Mouse (Mus musculus) hindbrain, embryonic 16.5 days (tissue): ENCODE data around the gene Lif. TPM values are rescaled to one million over a fixed set of nuclear protein-coding genes. Genes with fewer than 3 reads are reported as not detected.
A peak's percentile ranks its signal among the peaks of the same experiment; 100 is the strongest.

Experiments used
- ATAC-seq: fragments of 200-750 bp; cut with Nextera tagmentation; 2 replicates; pipeline ENCODE4 v1.8.0; 2017; ENCODE audit warnings: moderate TSS enrichment, moderate library complexity
- H3K27ac ChIP-seq: fragments of 300-500 bp; sonication (generic); 2 replicates; pipeline ENCODE4 v1.5.1; 2014; ENCODE audit warnings: low read depth, mild to moderate bottlenecking, control low read depth, low read length, moderate library complexity
- H3K27me3 ChIP-seq: fragments of 300-500 bp; sonication (generic); replicated peaks from 2 replicates; pipeline ENCODE4 v1.6.1; 2014; ENCODE audit warnings: low read length; ENCODE audit not compliant: control insufficient read depth, insufficient read depth
- H3K36me3 ChIP-seq: fragments of 300-500 bp; sonication (generic); 2 replicates; pipeline ENCODE4 v1.6.1; 2014; ENCODE audit warnings: mild to moderate bottlenecking, low read length, moderate library complexity, mixed read lengths; ENCODE audit not compliant: control insufficient read depth, insufficient read depth
- H3K4me1 ChIP-seq: fragments of 300-500 bp; sonication (generic); 2 replicates; pipeline ENCODE4 v1.6.1; 2014; ENCODE audit warnings: low read depth, low read length; ENCODE audit not compliant: control insufficient read depth, insufficient read depth
- H3K4me2 ChIP-seq: fragments of 300-500 bp; sonication (generic); 2 replicates; pipeline ENCODE4 v1.6.1; 2014; ENCODE audit warnings: mild to moderate bottlenecking, low read length, control low read depth, moderate library complexity
- H3K4me3 ChIP-seq: fragments of 300-500 bp; sonication (generic); 2 replicates; pipeline ENCODE4 v1.5.1; 2014; ENCODE audit warnings: mild to moderate bottlenecking, low read length, control low read depth, moderate library complexity
- H3K9ac ChIP-seq: fragments of 300-500 bp; sonication (generic); 2 replicates; pipeline ENCODE4 v1.6.1; 2014; ENCODE audit warnings: low read depth, mild to moderate bottlenecking, control low read depth, low read length, moderate library complexity
- H3K9me3 ChIP-seq: fragments of 300-500 bp; sonication (generic); 2 replicates; pipeline ENCODE4 v1.6.1; 2014; ENCODE audit warnings: mild to moderate bottlenecking, low read length, moderate library complexity; ENCODE audit not compliant: control insufficient read depth
- WGBS: fragments of 180-500 bp; shearing (Covaris S2); extraction: QIAGEN DNeasy Blood & Tissue Kit; methylation state at CpG from one replicate; pipeline ENCODE4 v1.1.7; 2014; 5-methylcytosine and 5-hydroxymethylcytosine counted together
- polyA plus RNA-seq: library from polyadenylated mRNA; unstranded; fragments of >200 nt; fragmentation: Nextera tagmentation; extraction: Ambion mirVana; gene quantifications from 2 replicates; pipeline ENCODE4 v1.2.1, GENCODE M21; 2015

Gene Lif
- polyA plus RNA-seq, 1 experiment from 2014 or later, result 0.05 TPM

DNA sequence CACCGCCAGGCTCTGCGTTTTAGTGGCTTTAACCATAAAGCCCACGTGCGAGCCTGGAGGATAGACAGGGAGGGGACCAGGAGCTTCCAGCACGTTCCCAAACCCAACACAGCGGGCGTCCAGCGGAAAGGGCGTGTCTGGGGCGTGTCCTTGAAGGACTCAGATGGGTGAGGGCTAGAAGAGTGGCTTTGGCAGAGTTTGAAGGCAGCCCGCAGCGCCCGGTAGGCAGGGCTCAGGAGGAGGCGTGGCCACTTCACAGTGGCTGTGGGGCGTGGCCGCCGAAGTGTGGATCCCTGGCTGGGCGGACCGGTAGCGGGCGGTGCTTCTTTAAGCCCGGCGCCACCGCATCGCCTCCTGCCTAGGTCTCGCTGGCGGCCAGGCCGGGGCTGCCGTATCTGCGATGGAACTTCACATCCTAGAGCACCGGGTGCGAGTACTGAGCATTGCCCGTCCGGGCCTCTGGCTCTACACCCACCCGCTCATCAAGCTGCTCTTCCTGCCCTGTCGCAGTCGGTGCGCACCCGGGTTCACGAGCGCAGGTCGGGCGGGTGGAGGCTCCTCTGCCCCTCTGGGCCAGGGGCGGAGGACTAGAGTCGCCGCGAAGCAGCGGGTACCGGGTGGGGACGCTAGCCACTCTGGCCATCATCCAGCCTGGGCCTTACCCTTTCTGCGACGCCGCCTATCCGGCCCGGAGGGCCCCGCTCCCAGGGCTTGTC is 39.3 kb upstream of the Lif start, which contains the start of gene Castor1:
Gene Castor1 (plus strand): TSS at position 312 of the 716 bp plus-strand sequence.
- H3K4me3 ChIP-seq, result peak within 1 kb of the TSS; percentile 42
- H3K36me3 ChIP-seq, result peaks cover 14% of the 10 kb centered on the region
- peaks cover 6% of the 10 kb centered on the region; the same call in 1 of the 2 replicates for H3K4me1 ChIP-seq
- peaks cover 11% of the 10 kb centered on the region for H3K27me3 ChIP-seq
- 1% methylated on average over 56 of the region's 56 CpGs for WGBS
- ATAC-seq, result peak; percentile 72
- H3K27ac ChIP-seq, result 0 out of 2 replicates have a peak within 1 kb of the TSS, but pooled peaks have one; percentile 2
- peaks cover 5% of the 10 kb centered on the region; the same call in 1 of the 2 replicates for H3K9me3 ChIP-seq
- peak within 1 kb of the TSS; percentile 68 for H3K4me2 ChIP-seq
- peak within 1 kb of the TSS; percentile 58 for H3K9ac ChIP-seq

DNA sequence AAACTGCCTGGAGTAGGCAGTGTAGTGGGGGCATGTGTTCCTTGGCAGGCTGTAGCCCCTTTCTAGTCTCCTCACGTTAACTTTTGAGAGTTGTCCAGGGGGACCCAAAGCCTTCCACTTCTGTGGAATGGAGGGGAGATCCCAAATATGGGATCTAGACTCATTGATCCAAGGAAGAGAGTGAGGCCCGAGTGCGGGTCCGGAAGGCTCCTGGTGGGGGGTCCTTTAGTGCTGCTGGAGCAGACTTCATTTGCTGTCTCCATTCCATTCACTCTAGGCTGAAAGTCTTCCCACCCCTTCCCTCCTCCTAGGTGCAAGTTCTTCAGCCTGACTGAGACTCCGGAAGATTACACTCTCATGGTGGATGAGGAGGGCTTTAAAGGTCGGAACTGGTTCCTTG is 38.7 kb upstream of the Lif start:
- H3K4me2 ChIP-seq, result peak overlapping the region; percentile 68
- H3K4me1 ChIP-seq, result peaks cover 6% of the 10 kb centered on the region; the same call in 1 of the 2 replicates
- 6% methylated on average over 6 of the region's 6 CpGs for WGBS
- peak overlapping the region; percentile 58 for H3K9ac ChIP-seq
- H3K27me3 ChIP-seq, result peaks cover 11% of the 10 kb centered on the region
- peaks cover 11% of the 10 kb centered on the region for H3K36me3 ChIP-seq
- H3K9me3 ChIP-seq, result peaks cover 5% of the 10 kb centered on the region; the same call in 1 of the 2 replicates
- no peak overlapping the region for H3K27ac ChIP-seq
- peak overlapping the region; percentile 42 for H3K4me3 ChIP-seq
- ATAC-seq, result 0 out of 2 replicates have a peak, but pooled peaks have one; percentile 1

- H3K9ac ChIP-seq, result no peak overlapping the region
- H3K4me2 ChIP-seq, result no peak overlapping the region
- peaks cover 5% of the 10 kb centered on the region; the same call in 1 of the 2 replicates for H3K9me3 ChIP-seq
- peaks cover 6% of the 10 kb centered on the region; the same call in 1 of the 2 replicates for H3K4me1 ChIP-seq
- no peak overlapping the region for H3K4me3 ChIP-seq
- H3K27ac ChIP-seq, result peak overlapping the region; percentile 1; the same call in 1 of the 2 replicates
- ATAC-seq, result peak; percentile 52; the same call in 1 of the 2 replicates
- peaks cover 4% of the 10 kb centered on the region for H3K36me3 ChIP-seq
- 9% methylated on average over 2 of the region's 2 CpGs for WGBS
- peaks cover 11% of the 10 kb centered on the region for H3K27me3 ChIP-seq
These were observed 38.0 kb upstream of the Lif start for GRCm38 (mm10) chr11:4219317-4219751.

- peaks cover 6% of the 10 kb centered on the region; the same call in 1 of the 2 replicates for H3K4me1 ChIP-seq
- no peak for ATAC-seq
- H3K4me3 ChIP-seq, result no peak overlapping the region
- H3K9ac ChIP-seq, result no peak overlapping the region
- peaks cover 11% of the 10 kb centered on the region for H3K27me3 ChIP-seq
- H3K4me2 ChIP-seq, result no peak overlapping the region
- peaks cover 3% of the 10 kb centered on the region for H3K36me3 ChIP-seq
- peaks cover 5% of the 10 kb centered on the region; the same call in 1 of the 2 replicates for H3K9me3 ChIP-seq
- WGBS, result 62% methylated on average over 9 of the region's 9 CpGs
- no peak overlapping the region for H3K27ac ChIP-seq
These were observed 37.4 kb upstream of the Lif start for GRCm38 (mm10) chr11:4219908-4220307.

GRCm38 (mm10) chr11:4220443-4221400 is 36.6 kb upstream of the Lif start:
- H3K9ac ChIP-seq, result no peak overlapping the region
- WGBS, result 48% methylated on average over 28 of the region's 28 CpGs
- H3K27ac ChIP-seq, result no peak overlapping the region
- H3K36me3 ChIP-seq, result no peaks in the 10 kb centered on the region
- H3K4me2 ChIP-seq, result no peak overlapping the region
- H3K9me3 ChIP-seq, result peaks cover 5% of the 10 kb centered on the region; the same call in 1 of the 2 replicates
- H3K4me1 ChIP-seq, result peaks cover 6% of the 10 kb centered on the region; the same call in 1 of the 2 replicates
- ATAC-seq, result no peak
- no peak overlapping the region for H3K4me3 ChIP-seq
- peaks cover 11% of the 10 kb centered on the region for H3K27me3 ChIP-seq

DNA sequence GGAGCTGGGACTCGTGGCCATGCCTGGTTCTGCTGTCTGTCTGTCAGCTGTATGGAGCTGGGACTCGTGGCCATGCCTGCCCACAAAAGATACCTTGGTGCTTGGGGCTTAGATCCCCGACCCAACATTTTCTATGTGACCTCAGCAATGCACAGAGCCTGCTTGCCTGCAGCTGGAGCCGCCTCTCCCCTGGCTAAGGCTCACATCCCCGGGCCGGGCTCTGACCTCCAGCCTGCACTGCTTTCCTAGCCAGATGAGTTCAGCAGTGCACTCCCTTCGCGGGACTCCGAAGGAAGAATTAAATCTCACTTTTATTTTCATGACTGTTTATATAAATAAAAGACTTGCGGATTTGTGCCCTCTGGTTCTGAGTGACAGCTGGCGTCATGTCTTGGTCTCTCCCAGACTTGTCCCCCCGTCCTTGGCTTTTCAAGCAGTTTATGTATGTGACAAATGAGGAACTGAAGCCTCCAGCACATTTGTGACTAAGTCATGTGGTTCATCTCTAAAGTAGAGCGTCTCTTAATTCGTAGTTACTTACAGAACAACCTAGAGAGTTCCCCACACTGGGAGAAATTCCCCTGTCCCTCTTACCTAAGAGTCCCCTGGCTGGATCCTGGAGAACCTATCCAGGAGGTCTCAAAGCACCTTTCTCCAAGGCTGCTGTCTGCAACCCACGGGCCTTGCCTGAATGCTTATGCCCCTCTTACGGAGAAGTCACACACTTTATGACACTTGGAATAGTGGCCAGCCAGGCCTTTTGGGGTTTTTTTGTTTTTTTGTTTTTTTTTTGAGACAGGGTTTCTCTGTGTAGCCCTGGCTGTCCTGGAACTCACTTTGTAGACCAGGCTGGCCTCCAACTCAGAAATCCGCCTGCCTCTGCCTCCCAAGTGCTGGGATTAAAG is 35.1 kb upstream of the Lif start:
- Histone ChIP-seq H3K36me3 (no peaks in the 10 kb centered on the region), H3K9ac (no peak overlapping the region), H3K27me3 (peaks cover 10% of the 10 kb centered on the region), H3K4me1 (peaks cover 6% of the 10 kb centered on the region; the same call in 1 of the 2 replicates), H3K4me2 (no peak overlapping the region), H3K4me3 (no peak overlapping the region), H3K27ac (no peak overlapping the region), H3K9me3 (peaks cover 5% of the 10 kb centered on the region; the same call in 1 of the 2 replicates)
- ATAC-seq, result no peak
- 79% methylated on average over 17 of the region's 17 CpGs for WGBS

DNA sequence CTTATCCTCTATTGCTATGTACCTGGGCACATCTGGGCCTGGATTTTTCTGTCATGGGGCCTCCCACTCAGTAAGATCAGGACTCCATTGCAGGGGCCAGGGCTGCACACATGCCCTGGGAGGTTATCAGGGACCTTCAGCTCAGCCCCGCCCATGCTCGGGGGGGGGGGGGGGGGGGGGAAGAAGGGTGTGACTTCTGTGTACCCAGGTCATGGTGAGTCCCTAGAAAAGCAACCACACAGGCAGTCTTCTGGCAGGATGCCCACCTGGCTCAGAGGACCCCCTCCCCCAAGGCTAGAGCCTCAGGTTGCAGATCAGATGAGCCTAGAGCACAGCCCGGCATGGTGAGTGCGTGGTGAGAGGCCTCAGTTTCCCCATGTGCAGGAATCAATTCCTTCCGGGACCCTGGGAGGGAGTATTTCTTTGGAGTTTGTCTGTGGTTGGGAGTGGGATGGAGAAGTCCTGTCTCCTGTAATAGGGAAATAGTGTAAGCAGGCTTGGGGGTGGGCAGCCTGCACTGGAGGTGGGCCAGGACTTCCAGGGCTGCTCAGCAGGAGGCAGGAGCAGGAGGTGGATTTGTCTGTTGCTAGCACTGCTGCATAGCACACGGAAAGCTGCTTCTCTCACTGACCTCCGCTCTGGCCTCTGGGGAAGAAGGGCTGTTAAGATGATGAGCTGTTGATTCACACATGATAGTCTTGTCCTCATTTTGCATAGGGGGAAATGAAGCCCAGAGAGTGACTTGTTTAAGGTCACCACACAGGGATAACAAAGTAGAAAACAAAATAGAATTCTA is 33.8 kb upstream of the Lif start:
- 44% methylated on average over 5 of the region's 7 CpGs for WGBS
- Histone ChIP-seq H3K9me3 (no peaks in the 10 kb centered on the region), H3K27me3 (0 out of 2 replicates have a peak, but pooled peaks cover 3% of the 10 kb centered on the region), H3K27ac (no peak overlapping the region), H3K9ac (no peak overlapping the region), H3K4me3 (no peak overlapping the region), H3K4me1 (no peaks in the 10 kb centered on the region; the same call in 1 of the 2 replicates), H3K4me2 (no peak overlapping the region), H3K36me3 (no peaks in the 10 kb centered on the region)
- no peak for ATAC-seq
